Mouse (Mus musculus) thymus, adult 2 months (tissue): Measurements from ENCODE around the gene Itgb1bp1.

ENCODE experiments used
- CTCF ChIP-seq: fragments of 200-500 bp; IDR thresholded peaks from 2 replicates; pipeline ENCODE4 v1.5.1; 2012; ENCODE audit warnings: mild to moderate bottlenecking, control low read depth, low read length, moderate library complexity, borderline replicate concordance; ENCODE audit not compliant: control insufficient read depth, poor library complexity, insufficient read depth; ENCODE audit errors: extremely low read depth
- POLR2A ChIP-seq: fragments of 200-500 bp; IDR thresholded peaks from 2 replicates; pipeline ENCODE4 v1.6.1; 2012; ENCODE audit warnings: mild to moderate bottlenecking, low read length, control low read depth, moderate library complexity; ENCODE audit not compliant: control insufficient read depth, poor library complexity, insufficient read depth; ENCODE audit errors: extremely low read depth

DNA sequence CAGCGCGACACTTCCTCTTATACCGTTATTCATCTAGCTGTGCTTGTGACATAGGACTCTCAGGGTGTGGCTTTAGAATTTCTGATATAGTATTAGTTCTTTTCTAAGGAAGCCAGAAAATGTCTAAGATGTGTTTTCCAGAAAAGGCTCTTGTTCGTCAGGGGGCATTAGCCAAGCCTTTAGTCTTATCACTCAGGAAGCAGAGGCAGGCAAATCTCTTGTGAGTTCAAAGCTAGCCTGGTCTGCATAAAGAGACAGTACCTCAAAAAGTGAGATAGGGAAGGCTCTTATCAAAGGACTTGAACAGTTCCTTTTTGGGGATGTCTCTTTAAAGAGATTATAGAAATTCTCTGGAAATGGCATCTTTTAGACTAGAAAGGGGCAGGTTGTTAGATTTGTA is 57.4 kb downstream of the Itgb1bp1 start:
- TF ChIP-seq CTCF (no peak), POLR2A (no peak)
